Mouse (Mus musculus) kidney, postnatal 36 days (tissue): ENCODE data around the gene Tmem254b.
"Not testable (repeated sequence)": the region's sequence is repeated elsewhere in the genome, so short reads cannot be mapped to it uniquely, and the experiment has no call there.

Experiments used
- DNase-seq, 2 experiments: peaks; one replicate each; pipeline ENCODE4 v3.0.0; 2021 to 2022; ENCODE audit warnings: mixed read lengths in 2 of 2

Tmem254b gene

DNA sequence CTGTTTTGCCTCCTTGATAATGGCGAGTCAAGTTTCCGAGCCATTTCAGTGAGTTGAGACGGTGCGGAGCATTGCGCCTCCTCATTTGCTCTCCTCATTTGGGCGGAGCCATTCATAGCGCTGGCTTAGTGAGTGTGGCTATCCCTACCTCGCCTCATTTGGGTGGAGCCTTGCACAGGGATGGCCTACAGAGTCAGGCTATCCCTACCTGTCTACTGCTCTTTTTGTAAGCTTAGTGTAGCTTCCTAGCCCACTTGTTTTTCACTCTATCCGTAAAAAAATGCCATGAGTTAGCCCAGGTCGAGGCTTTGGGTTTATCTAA is at the start of gene Tmem254b:
Gene Tmem254b (minus strand): TSS at position 116 of the 322 bp plus-strand sequence.
- not testable (repeated sequence) for DNase-seq

DNA sequence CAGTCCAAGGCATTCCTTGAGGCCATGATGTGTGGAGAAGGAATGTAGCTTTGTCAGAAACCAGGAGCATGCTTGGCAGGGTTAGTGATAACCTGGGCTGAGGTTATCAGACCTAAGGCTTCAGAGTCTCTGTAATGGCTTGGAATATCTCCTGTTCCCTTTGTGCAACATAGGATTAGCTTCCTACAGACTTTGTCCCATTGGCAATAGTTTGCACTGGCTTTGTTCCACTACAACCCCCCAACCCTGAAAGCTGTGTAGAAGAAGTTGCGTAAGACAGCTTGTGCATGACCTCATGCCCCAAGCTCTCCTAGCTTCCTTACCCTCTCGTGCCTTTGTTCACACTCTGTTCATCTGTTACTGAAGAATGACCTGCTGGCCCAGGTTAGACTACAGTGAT is 30.3 kb upstream of the Tmem254b start:
- not testable (repeated sequence) for DNase-seq

DNA sequence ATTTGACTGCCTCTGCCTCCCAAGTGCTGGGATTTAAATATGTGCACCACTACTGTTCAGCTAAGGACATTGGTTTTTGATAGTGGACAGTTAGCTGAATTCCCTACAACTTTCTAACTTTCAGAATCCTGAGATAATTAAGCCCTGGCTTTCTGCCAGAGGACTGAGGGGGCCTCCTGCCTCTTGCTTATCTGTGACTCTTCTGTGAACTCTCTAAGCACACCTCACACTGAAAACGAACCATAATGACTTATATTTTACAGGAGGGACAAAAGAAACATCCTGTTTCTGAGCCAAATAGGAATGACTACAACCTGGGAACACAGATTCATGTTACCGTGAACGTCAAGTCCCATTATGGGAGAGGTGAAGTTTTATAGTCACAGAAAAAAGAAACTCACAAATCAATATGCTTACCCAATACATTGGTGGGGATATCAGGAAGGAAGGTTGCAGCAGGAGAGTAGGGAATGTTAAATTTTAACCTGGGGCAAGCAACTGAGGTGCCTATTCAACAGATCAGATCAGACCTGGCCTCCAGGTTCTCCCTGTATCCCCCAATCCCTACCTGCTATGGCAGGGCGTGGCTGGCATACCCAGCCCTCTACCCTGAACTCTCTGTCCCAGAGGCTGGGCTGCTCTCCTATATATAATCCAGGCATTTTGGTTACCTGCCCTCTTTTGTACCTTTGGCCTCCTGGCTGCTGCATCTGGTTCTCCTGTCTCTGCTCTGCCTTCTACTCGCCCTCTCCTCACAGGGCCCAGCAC is 9.6 kb upstream of the Tmem254b start:
- not testable (repeated sequence) for DNase-seq

DNA sequence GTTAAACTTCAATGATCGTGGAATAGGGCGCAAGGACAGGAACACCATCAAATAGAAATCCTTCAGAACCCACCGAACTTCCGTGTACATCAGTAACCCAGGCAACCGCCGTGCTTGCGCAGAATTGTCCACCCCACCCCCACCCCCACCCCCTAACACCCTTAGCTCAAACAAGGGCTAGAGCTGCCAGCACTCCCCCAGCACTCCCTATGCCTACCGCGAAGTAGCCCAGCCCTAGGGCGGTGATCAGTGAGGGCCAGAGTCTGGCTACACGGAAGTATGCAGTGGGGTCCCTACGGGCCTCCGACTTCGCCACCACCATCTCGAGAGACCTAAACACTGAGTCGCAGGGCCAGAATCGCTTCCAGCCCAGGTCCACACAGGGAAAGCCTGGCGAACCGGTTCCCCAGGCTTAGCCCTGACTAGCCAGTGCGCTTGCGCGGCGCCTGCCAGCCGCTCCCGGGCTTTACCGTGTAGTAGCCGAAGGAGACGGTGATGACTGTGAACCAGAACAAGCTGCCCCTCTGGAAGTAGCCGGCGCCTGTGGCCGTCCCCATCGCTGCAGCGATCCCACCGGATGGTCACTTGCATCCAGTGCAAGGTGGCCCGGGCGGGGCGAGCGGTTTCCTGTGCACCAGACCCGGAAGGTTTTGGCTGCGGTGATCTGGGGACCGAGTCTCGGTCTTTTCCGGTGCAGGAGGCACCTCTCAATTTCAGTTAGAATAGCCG is 480 bp downstream of the Tmem254b start:
- not testable (repeated sequence) for DNase-seq

DNA sequence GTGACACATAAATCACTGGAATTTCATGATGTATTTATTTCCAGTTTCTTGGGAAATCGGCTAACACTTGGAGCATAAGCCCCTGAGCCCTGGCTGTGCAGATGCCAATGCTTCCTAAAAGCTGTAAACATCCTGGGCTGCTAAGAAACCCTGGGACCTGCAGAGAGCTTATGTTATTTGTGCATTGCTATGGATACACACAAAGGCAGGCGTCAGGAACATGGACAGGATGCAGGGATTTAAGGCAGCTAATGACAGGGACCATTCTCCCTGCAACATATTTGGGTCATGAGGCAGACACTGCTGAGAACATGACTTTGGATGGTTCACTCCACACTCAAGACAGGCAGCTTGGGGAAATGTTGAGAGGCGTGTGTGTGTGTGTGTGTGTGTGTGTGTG is 9.0 kb downstream of the Tmem254b start:
- not testable (repeated sequence) for DNase-seq

DNA sequence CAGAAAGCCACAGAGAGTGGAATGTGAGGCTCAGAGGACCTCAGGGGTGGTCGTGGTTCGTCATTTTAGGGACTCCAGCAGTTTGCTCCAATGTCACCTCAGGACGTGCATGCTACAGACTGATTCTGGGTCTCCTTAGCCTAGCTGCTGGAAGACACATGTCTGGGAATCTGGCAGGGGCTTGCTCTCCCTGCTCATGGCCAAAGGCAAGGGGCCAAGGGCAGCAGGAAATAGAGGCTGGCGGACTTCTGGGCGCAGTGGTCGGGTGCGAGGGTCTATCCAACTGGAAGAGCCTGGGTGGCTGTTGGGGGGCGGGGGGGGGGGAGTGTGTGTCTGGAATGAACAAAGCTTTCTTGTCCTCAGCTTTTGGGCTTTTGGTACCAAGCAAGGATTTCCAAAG is 18.5 kb downstream of the Tmem254b start:
- not testable (repeated sequence) for DNase-seq

DNA sequence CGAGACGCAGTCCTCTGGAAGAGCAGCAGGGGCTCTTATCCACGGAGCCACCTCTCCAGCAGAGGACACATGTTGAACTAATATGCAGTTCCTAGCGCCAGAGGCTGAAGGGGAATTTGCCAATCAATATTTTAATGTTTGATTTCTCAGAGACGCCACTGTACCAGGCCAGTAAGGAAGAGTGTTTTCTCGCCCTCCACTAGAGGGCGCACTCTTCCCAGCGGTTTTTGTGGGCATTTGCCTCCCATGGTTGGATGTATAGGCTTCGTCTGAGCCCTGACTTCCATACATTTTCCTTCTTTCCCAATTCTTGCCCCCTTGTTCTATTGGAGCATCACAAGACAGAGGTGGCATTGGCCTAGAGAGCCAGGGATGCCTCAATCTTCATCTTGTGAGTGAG is 20.2 kb downstream of the Tmem254b start:
- DNase-seq = not testable (repeated sequence)

DNA sequence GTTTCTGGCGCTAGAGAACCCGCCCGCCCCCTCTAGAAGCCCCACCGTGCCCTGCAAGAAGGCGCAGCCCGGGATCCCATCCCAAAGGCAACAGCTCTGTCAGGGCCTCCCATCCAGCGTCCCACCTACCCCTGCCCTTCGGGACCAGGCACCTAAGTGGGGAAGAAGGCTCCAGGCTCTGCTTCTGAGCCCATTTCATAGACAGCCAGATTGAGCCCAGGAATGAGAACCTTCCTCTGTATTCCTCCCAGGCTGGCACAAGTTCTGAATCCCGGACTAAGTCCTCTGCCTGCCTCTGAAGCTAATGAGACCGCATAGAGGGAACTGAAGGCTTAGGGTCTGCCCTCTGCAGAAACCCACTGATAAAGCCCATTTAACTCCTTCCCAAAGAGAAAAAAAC is 24.5 kb downstream of the Tmem254b start, which contains the start of gene Plac9b:
Gene Plac9b (minus strand): TSS at position 101 of the 400 bp plus-strand sequence.
- DNase-seq = not testable (repeated sequence)

DNA sequence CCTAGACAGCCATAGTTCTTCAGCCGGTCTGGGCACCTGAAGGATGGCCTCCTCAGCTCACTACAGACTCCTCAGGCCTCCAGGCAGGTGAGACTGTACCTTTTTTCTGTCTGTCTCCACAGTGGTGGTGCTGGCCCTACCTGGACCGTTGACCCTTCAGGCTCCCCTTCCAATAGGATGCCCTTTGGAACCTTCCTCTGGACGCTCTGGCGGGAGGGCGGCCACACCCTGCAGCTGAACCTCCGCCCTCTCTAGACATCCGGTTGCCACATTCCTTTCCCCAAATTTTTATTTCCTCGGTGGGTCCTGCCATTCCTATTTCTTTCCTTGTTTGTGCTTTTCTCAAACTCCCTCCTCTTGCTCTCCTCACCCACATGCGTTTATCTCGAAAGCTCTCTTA is 25.2 kb downstream of the Tmem254b start:
- DNase-seq = not testable (repeated sequence)

DNA sequence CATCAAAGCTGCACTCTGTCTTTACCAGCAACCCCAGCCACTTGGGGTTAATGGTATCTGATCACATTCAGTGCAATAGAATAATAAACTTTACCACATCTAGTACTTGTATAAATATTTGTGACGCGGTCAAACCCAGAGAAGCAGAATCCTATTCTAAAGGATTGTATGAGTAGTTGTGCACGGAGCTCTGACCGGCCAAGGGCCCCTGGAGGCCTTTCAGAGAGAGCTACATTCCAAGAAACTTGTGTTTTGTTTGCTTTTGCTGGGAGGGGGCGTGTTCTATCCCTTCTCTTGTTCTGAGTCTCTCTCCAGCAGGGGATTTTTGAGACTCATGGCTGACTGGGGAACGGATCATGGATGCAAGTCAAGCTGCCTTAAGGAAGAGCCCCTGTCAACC is 31.8 kb downstream of the Tmem254b start:
- not testable (repeated sequence) for DNase-seq

DNA sequence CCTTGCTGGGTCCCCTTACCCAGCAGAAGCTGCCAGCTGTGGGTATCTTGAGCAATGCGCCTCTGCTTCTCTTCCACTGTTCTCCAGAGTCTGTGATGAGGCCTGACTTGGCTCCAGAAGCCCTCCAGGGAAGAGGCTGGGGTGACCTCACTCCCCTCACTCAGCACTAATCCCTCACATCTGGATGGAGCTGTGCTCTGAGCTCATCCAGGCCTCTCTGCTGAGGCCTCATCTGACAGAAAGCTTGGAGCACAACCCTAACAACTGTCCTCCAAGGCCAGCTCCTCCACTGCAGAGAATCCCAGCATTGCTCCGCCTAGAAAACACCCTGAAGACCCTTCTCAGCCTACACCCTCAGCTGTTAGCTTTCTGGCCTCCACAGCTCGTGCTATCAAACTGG is 32.9 kb downstream of the Tmem254b start:
- DNase-seq = not testable (repeated sequence)

DNA sequence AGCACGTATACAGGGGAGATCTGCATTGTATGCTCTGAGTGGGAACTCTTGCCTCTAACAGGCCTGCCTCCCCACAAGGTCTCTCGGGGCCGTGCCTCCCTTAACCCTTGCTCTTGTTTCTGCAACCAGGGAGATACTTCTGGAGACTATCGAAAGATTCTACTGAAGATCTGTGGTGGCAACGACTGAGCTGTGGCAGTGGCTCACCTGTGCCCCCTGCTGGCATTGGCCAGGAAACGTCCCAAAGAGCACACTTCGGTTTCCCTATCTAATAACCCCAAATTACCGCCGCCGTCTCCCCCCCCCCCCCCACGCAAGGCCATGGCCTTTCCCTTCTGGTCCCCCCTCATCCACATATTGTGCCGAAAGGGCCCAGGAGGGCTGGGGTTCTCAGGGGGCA is 41.6 kb downstream of the Tmem254b start:
- not testable (repeated sequence) for DNase-seq

DNA sequence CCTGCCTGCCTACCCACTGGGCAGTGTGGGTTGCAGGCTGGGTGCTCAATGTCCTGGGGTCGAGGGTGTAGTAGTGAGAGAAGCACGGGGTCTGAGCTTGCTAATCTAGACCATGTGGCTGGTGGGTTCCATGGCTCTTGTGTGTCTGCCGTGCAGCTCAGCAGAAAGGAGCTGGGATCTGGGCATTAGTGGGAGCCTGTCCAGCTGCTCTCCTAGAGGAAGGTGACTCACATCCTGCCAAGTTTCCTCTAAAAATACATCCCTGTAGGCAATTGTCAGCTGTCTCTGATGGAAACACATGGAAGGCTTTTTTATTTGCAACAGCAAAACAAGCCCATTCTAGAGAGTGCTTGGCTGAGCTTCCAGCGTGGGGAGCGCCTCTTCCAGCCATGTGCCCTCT is 44.4 kb downstream of the Tmem254b start:
- not testable (repeated sequence) for DNase-seq

DNA sequence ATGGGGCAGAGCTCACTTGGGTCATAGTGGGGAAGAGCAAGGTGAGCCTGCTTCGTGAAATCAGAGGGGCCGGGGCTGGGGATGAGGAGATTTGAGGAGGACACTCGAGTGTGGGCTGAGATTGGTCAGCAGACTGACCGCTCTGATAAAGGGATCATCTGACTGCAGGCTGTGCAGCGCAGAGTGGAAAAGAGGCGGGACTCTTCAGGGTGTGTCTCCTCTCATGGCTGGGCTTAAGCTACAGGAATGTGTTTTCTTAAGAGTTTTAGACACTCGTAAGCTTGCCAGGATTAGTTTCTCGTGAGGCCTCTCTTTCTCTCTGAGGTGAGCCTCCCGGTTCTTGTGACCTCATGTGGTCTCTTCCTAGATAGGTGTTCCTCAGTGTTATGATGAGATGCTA is 45.7 kb downstream of the Tmem254b start:
- not testable (repeated sequence) for DNase-seq

DNA sequence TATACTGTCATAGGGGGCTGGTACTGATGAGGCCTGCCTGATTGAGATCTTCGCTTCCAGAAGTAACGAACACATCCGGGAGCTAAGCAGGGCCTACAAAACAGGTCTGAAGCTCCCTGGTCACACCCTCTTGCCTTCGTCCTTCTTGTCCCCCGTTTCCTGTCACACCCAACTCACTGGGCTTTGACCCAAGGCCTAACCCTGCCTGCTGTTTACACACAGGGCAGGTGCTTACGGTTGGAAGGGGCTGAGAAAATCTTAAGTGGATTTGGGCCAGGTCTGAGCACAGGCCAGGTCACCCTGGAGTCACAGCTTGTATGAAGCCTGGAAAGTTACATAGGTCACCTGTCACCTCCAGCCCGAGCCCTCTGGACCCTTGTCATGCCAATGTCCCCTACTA is 50.8 kb downstream of the Tmem254b start:
- not testable (repeated sequence) for DNase-seq
